Mouse (Mus musculus): ENCODE measurements around the gene Pex6.

Pex6 gene

DNA sequence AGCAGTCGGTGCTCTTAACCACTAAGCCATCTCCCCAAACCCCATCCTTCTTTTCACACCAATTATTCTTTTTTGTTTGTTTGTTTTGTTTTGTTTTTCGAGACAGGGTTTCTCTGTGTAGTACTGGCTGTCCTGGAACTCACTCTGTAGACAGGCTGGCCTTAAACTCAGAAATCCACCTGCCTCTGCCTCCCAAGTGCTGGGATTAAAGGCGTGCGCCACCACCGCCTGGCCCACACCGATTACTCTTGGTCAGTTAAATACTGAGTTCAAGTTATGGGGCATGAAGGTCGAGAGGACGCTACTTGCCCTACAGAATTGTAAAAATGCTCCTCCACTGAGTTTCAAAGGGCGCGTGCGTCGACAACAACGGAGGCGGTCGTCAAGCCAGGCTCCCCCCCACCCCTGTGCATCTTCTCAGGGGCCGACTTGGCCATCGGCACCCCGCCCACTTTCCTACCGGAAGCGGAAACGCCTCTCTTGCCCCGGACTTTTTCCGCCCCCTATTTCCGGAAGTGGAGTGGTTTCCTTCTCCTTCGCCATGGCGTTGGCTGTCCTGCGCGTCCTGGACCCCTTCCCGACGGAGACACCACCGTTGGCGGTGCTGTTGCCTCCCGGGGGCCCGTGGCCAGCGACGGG, at the start of gene Pex6:
Gene Pex6, plus strand, starts transcription at position 505 of the 639 bp plus-strand sequence.
- DNase-seq: peak; percentile 90

DNA sequence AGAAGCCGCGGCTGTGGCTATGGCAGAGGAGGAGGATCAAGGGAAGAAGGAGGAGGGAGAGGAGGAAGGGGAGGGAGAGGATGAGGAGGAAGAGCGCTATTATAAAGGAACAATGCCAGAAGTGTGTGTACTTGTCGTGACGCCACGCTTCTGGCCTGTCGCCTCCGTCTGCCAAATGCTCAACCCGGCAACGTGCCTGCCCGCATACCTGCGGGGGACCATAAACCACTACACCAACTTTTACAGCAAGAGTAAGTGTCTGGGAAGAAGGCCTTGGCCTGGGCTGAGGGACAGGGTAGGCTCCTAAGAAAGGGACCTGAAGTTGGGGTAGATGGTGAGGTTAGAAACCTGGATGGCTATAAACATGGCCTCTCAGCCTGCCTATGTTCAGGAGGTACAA, 49.3 kb upstream of the Pex6 start:
- no peak for DNase-seq

DNA sequence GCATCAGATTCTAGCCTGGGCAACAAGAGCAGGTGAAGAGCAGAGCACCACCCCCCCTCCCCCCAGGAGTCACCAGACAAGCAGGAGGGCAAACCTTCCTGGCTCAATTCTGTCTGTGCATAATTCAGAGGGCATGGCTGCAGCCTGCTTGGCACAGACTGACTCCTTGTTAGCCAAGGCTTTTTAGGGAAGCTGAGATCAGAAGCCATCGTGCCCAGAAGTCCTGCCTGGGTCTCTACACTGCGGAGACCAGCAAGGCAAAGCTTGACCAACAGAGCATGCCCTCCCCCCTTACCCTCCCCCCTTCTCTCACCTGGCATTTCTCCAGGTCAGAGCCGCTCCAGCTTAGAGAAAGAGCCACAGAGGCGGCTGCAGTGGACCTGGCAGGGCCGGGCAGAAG, 48.5 kb upstream of the Pex6 start:
- DNase-seq: no peak

DNA sequence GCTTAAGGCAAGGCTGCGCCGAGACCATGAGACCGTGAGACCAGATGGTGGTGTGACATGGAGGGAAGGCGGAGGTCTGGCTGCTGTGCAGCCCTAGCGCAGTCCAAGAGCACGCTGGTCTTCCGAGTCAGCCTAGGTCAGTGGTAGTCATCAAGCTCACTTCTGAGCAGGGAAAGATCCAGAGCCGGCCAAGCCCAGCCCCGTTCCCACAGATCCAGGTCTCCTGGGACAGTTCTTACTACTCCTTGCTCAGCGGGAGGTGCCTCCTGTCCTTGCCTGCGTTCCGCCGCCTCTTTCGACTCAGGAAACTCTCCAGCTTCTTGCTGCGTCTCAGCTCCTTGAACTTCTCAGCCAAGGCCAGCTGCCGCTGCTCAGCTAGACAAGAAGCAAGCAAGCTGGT, 43.6 kb upstream of the Pex6 start:
- no peak for DNase-seq

DNA sequence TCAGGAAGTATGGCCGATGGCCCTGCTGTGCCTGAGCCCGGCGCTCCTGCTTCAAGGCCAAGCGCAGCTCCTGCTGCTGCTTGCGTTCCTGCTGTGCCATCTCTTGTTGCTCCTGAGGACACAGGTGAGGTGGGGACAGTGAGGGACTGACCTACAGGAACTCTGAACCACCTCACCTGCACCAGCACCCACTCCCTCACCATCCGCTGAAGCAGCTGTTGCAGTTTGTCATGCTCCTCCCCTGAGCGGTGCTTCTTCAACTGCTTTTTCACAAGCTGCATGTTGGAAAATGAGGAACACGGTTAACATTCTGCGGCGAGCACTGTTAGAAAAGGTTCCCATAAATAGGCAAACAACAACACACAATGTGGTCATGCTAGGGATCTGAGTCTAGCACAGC, 41.4 kb upstream of the Pex6 start:
- DNase-seq: no peak

DNA sequence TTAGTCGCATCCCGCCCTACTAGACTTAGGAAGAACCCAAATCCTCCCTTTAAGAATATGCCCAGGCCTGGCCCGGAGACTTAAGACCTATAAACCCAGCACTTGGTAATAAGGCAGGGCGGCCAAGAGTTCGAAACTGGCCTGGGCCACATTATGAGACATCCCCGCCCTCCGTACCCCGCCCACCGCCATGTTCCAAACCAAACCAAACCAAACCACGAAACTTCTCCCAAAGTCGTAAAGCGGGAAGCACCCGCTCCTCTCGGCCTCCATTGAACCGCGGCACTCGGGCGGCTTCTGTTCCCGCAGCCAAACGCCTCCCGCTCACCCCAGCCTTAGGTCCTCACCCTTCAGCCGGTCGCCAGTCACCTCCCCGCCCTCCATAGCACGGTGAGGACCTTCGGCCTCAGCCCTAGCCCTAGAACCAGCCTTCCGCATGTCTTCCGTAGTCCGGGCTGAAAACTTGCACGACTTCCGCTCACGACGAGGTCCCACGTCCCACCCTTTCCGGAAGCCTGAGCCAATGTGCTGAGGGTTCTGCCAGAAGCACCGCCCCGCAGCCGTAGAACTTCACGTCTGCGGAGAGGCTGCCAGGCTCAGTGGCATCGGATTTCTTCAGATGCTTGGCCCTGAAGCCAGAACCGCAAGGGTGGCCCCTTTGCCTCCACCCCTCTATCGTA, 37.3 kb upstream of the Pex6 start, which contains the start of gene Rrp36:
Gene Rrp36, minus strand, starts transcription at position 503 of the 680 bp plus-strand sequence.
- DNase-seq: peak; percentile 91

DNA sequence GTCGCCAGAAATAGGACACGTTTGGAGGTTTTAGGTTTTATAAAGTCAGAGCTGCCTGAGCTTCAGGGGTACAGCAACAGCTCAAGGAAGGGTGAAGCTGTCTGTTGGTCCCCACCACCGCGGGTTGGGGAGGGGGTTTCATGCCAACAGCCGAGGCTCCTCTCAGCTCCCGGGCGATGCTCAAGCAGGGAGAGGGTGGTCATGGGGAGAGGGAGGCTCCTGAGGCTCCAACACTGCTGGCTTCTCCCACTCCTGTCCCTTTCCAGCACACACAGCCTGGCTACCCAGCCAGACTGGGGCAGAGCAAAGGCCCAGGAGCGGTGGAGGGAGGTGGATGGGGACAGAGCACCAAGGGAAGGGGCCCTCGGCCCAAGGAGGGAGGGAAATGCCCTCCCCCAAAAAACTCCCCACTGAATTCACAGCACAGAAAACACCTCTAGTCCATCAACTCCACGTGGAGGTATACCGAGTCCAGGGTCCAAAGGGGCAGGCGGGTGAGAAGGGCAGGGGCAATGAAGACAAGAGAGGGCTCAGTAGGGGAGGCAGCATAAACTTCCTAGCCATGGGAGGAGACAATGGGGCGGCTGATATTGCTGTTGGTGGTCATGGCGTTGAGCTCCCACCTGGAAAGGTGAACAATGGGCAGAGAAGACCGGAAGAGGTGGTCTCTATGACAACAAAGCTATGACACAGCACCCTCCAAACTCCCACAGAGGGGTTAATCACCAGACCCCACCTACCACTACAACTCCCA, 36.6 kb upstream of the Pex6 start:
- no peak for DNase-seq

DNA sequence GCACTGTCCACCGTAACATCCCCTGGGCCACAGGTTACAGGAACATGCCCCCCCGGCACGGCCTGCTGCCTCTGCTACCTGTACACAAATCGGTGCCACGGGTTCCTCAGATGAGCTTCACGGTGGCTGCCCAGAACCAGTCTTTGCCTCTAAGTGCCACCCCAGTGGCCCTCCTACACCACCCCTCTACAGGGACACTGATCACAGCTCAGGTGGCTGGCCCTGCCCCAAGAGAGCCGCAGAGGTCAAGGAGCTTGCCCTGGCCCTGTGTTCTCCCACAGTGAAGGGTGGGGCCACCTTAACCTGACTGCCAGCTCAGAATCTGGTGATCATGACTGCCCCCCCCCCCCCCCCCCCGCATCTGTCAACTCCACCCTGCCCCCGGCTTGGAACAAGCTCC, 32.8 kb upstream of the Pex6 start, which contains the start of gene Mea1:
Gene Mea1, plus strand, starts transcription at position 378 of the 400 bp plus-strand sequence.
- no peak for DNase-seq

DNA sequence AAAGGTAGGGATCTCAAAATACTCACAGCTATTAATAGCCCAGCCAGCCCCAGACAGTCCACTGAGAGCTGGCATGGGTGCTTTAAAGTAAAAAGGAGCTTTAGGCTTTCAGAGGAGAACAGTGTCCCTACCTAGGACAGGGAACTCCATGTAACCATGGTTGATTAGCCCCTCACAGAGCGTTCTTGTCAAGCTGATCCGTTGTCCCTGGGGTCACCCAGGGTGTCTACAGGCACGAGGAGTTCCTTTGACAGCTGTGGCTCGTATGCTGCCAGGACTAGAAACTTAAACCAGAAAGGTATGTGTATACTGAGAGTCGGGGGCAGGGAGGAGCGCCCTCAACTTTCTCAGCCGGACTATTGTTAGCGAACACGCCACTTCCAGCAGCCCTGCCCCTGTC, 32.4 kb upstream of the Pex6 start:
- DNase-seq: no peak

DNA sequence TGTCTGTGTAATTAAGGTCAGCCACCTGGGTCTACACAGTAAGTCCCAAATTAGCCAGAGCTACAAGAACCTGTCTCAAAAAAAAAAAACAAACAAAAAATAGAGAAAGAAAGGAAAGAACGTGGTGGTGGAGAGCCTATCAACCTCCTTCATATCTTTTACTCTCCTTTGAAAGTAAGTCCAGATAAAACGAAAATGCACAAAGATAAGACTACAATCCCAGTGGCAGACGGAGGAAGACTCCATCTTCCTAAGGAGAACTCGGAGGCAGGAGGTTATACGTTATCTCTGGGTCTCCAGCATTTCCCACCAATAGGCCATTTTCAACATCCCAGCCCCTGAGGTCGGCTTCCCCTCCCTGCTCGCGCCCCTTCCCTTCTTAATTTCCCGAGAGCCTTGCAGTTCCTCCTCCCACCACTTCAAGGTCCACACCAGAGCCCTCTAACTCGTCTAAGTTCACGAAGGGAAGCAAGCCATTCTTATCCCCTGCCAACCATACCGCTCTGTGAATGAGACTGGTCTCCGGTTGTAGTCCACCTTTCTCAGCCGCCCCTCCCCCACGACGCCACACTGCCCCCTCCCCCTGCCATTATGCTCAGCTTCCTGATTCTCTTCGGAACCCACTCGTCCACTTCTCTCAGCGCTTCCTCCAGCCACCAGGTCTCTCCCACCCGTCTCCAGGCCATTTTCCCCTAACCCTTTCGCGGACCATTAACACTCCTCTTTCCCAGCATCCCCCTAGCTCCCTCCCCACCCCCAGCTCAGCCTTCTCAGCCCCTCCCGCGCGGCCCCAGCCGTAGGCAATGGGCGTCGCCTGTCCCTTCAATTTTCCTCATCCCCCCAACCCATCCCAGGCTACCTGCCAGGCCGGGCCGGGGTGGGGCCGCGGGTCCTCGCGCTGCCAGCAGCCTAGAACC, 31.2 kb upstream of the Pex6 start:
- peak; percentile 55 for DNase-seq

DNA sequence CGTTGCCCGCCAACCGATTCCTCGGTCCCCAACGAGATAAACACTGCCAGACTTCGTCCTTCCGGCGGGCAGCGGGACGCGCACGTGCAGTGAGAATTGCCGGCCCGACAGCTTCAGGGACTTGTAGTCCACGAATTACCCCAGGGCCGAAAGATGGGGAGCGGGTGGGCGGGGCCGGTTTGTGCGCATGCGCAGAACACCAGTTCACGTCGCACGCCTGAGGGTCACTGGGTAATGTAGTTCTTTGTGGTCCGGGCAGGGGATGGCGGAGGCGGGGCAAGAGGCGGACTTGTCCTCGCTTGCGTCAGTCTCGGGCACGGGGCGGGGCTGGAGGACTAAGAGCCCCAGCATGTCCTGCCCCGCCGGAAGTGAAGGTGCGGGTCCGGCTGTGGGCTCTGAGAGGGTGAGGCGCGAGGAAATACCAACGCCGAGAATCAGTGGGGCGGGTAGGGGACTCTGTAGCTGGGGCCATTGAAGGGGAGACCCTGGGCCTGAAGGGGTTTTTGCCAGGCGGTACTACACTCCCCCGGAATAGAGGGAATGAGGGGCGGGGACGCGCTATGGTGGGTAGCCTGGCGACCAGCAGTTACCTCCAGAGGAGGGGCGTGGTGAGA, 30.4 kb upstream of the Pex6 start, which contains the start of gene Klhdc3:
Gene Klhdc3, minus strand, starts transcription at position 155 of the 614 bp plus-strand sequence.
- peak; percentile 100 for DNase-seq

DNA sequence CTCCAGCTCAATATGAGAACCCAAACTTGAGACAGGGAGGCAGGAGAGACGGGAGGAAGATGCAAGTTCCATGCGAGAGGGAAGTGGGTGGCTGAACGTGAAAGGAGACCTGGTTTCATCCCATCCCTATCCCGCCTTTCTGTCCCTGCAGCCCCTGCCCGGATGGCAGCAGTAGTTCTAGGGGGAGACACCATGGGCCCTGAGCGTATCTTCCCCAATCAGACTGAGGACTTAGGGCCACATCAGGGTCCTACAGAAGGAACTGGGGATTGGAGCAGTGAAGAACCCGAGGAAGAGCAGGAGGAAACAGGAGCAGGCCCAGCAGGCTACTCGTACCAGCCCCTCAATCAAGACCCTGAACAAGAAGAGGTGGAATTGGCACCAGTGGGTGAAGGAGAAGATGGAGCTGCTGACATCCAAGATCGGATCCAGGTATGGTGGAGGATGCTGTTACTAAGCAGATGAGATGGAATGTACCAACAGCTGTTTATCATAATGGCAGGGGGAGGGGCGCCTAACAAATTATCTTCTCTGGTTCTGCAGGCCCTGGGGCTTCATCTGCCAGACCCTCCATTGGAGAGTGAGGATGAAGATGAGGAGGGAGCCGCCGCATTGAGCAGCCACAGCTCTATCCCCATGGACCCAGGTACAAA, 29.7 kb upstream of the Pex6 start:
- DNase-seq: no peak

DNA sequence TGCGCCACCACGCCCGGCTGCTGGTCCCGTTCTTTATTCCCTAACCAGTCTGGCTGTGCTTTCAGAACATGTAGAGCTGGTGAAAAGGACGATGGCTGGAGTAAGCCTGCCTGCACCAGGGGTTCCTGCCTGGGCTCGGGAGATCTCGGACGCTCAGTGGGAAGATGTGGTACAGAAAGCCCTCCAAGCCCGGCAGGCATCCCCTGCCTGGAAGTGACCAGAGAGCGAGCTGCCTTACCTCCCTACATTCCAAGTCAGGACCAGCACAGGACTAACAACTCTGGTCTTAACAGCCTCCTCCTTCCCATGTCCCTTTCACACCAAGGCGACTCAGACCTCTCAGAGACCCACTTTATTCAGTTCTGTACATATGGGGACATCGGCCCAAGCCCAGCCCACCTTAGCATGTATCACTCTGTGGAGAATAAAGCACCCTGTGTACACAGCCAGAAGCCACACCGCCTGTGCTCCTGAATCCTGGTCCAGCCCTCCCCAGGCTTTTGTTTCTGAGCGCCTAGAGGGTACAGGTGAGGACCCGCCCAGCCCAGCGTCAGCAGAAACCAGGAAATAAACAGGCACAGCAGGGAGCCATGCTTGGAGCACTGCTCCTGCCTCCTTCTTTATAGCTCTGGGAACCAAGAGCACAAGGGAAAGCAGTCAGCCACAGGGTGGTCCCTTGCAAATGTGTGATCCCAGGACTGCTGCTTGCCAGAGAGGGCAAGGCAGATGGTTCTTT, 28.4 kb upstream of the Pex6 start:
- no peak for DNase-seq

DNA sequence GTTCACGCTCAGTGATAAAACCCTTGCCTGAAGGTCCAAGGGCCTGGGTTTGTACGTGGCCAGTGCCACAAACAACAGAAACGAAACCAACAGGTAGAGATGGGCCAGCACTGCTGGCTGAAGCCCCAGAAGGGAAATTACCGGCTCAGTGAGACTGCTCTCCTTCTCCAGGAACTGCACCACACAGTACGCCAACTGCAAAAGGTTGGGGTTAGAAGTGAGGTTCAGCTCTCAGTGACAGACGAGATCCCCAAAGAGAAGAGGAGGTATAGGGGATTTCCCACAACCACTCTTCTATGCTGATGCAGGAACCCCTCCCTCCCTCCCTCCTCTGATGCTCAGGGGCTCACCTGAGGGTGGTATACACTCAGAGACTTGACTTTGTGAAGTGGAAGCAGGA, 25.4 kb upstream of the Pex6 start:
- DNase-seq: no peak

DNA sequence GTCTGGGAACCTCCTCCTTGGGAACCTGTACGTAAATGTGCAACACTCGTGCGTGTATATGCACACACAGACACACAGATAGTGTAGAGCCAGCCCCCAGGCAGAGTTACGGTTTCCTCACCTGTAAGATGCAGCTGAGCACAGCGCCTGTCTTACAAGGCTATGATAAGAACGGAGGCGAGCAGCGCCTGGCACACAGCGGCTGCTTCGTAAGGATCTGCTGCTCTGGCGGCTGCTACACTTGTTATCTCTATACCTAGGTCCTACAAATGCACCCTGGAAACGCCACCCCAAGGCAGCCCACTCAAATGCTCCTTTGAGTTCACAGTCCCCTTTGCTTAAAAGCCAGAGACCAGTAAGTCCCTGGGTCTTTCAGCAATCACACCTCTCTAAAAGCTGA, 20.6 kb upstream of the Pex6 start:
- peak; percentile 62 for DNase-seq

DNA sequence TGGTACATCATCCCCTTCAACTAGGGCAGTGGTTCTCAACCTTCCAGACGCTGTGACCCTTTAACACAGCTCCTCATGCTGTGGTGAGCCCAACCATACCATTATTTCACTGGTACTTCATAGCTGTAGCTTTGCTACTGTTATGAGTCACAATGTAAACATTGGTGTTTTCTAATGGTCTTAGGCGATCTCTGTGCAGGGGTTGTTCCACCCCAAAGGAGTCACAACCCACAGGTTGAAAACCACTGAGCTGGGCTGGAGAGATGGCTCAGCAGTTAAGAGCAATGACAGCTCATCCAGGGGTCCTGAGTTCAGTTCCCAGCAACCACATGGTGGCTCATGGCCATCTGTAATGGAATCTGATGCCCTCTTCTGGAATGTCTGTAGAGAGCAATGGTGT, 19.9 kb upstream of the Pex6 start:
- DNase-seq: no peak

DNA sequence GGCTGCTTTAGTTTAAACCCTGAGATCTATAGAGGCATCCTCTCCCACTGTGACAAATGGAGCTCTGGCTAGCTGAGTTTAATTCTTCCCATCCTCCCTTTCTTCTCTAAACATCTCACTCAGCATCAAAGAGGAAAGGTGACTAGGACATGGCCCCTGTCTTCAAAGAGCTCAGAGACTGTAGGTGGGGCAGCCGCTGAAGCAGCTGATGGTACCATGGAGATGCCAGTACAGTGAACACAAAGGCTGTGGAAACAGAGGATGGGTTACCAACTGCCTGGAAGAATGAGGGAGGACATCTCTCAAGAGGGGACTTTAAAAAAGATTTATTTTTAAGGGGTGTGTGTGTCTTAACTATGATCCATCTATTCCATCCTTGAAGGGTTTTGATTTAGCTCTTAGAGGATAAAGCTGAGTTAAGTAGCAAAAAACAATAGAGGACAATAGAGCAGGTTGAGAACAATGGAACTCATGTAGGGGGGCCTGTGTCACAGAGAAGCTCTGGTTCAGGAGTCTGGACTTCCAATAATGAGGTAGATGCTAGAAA, 16.7 kb upstream of the Pex6 start:
- no peak for DNase-seq

DNA sequence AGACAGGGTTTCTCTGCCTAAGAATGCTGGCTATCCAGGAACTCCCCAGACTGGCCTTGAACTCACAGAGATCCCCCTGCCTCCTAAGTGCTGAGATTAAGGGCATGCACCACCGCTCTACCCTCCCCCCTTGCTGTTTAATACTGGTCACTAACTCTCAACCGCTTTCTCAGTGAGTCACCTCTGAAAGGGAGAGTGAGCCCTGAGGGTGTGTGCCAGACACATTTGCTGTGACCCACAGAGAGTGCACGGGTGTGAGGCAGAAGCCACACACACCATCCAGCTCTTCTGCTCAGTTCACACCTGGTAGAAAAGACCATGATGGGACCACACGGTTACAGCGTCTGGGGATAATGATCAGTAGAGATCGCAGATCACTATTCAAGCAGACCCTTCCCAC, 12.7 kb upstream of the Pex6 start:
- no peak for DNase-seq

DNA sequence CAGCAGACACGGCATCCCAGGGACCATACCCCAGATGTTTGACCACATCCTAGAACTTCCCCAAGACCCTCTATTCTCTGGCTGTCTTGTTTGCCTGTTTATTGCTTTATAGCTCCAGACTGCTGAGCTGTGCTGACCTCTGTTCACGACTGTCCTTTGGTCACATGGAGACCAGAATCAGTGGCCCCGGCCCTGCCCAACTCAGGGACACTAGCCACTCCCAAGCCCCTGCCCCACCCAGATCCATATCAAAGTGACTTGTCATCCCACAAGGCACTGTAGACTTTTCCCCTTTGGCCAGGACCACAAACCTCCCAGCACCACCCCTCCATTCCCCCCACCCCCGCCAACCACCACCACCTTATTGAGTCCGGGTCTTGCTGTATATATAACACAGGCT, 12.0 kb upstream of the Pex6 start:
- no peak for DNase-seq

DNA sequence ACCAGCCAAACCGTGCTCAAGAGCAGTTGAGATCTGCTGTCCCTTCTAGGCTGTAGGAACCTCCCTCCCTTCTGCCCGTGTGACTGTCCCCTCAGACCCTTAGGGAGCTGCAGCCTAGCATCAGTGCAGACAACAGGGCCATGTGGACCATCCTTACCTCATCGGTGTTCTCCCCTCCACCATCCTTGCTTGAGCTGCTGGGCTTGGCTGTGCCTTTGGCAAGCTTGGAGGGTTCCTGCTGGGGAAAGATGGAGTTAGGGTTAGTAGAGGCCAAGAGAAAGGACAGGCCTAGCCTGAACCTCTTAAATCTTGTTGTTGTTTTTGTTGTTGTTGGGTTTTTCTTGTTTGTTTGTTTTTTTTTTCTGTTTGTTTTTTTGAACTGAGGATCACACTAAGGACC, 11.4 kb upstream of the Pex6 start:
- no peak for DNase-seq

DNA sequence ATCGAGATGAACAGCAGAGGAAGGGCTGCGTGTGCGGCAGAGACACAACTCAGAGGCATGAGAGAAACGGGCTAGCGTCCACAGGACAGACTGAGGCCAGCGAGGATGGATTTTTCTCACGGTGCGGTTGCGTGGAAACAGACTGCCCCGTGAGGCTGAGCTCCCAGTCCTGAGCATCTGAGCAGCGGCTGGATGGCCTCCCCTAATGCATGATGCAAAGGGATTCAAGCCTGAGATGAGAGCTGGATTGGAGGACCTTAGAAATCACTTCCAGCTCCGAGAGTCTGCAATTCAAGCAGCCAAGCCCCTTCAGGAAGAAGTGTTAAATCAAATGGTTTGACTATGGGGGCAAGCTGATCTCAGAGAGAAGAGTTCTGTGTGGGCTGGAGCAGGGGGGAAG, 9.8 kb upstream of the Pex6 start:
- DNase-seq: no peak

Data from liver (tissue).